ENCODE assay signal across 12 mouse cellular contexts in genomic region chr4:117161183-117161582, GRCm38 (mm10). TPM values are rescaled to one million over a fixed set of nuclear protein-coding genes. Genes with fewer than 3 reads are reported as not detected.
"Had no signal": no experiment of that assay in that cellular context is flagged by ENCODE, and none has a peak within 500 bp of the region (broad histone marks: within the 10 kb centered on the region; RNA-seq: fewer than 3 reads in every experiment).

No protein-coding gene starts in this region.

- H3K9me3 ChIP-seq: liver, embryonic 15.5 days; midbrain, embryonic 10.5 days had no signal

- H3K4me2 ChIP-seq: liver, embryonic 11.5 days; liver, embryonic 15.5 days had no signal

- H3K27me3 ChIP-seq: liver, embryonic 15.5 days had no signal

- H3K27ac ChIP-seq: layer of hippocampus, adult 2 months; liver, embryonic 15.5 days; midbrain, embryonic 10.5 days; stomach, postnatal 0 days had no signal

- H3K9ac ChIP-seq: liver, embryonic 15.5 days had no signal

- ATAC-seq: lung, postnatal 0 days had no signal

- H3K4me1 ChIP-seq: midbrain, embryonic 10.5 days had no signal

- H3K4me3 ChIP-seq: layer of hippocampus, adult 2 months; liver, embryonic 15.5 days; midbrain, embryonic 10.5 days had no signal

- DNase-seq: kidney, adult 9 months; kidney, postnatal 10 days; kidney, postnatal 4 days; lung, adult 2 months; lung, postnatal 4 days; thymus, postnatal 4 days had no signal

RNA-seq across cellular contexts. Expression of gene Tctex1d4, which starts 34.6 kb away (rescaled TPM):
- polyA plus RNA-seq: liver, embryonic 11.5 days; midbrain, embryonic 10.5 days had no signal
